Mouse (Mus musculus): ENCODE measurements around the gene Ddx11. TPM values are rescaled to one million over a fixed set of nuclear protein-coding genes. Genes with fewer than 3 reads are reported as not detected.

The Ddx11 gene
- total RNA-seq, 2 experiments from 2014 or later = 0.80 to 1.3 TPM

Other genes starting within 250 kb of the Ddx11 start
- 10 to 100 TPM; 25.3 to 25.8 TPM for gene Ralbp1, start 237.7 kb upstream of the Ddx11 start, total RNA-seq (2021)
- gene Twsg1, start 172.3 kb upstream of the Ddx11 start, total RNA-seq (2021) = 10 to 100 TPM; 16.9 to 25.5 TPM
- gene Ankrd12, start 46.4 kb upstream of the Ddx11 start, total RNA-seq (2021) = 10 to 100 TPM; 10.6 TPM
- 100 to 1,000 TPM; 640 to 730 TPM for gene Ndufv2, start 22.0 kb upstream of the Ddx11 start, total RNA-seq (2021)
- 10 to 100 TPM; 12.2 to 15.2 TPM for gene Washc1, start 12.0 kb upstream of the Ddx11 start, total RNA-seq (2021)